Mouse (Mus musculus): ENCODE measurements around the gene Hist1h3a. TPM values are rescaled to one million over a fixed set of nuclear protein-coding genes. Genes with fewer than 3 reads are reported as not detected.

Hist1h3a gene
- total RNA-seq, 2 experiments from 2014 or later = 9.9 to 14.4 TPM

DNA sequence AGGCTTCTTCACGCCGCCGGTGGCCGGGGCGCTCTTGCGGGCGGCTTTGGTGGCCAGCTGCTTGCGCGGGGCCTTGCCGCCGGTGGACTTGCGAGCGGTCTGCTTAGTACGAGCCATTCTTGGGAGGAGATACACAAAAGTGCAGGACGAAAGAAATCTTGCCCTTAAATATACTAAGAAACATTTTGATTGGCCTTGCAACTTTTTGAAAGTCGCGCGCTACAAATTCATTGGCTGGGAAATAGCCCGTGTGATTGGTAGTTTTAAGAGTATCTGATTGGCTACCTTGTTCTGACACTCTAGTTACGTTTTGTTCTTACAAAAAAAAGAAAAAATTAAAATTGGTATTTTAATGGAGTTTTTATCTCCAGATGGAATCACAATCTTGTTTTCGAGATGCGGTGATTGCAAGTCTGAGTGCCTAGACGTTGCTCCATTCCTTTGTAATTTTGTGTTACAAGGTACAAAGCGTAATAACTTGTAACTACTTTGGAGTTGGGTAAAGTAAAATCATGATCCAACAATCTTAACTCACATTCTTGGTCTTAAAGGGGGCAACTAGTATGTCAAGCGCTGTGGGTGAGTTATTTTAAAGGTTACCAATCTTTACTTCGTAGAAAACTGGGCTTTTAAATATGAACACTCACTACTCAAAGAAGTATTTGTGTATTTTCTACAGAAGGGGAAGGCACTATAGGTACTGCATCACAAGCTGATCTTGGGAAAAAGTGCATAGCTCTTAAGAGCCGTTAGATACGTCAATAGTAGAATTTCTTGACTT lies 16.6 kb downstream of the Hist1h3a start, which contains the start of gene Hist1h3c:
Gene Hist1h3c, minus strand, starts transcription at position 222 of the 781 bp plus-strand sequence.
- intact Hi-C loops (cut with DNase I) = loop anchor here (5.0 kb wide), 1 partner anchor 163 kb away; the partner anchor contains the start of gene Hist1h4d
- peak; percentile 69 to 75 for DNase-seq

DNA sequence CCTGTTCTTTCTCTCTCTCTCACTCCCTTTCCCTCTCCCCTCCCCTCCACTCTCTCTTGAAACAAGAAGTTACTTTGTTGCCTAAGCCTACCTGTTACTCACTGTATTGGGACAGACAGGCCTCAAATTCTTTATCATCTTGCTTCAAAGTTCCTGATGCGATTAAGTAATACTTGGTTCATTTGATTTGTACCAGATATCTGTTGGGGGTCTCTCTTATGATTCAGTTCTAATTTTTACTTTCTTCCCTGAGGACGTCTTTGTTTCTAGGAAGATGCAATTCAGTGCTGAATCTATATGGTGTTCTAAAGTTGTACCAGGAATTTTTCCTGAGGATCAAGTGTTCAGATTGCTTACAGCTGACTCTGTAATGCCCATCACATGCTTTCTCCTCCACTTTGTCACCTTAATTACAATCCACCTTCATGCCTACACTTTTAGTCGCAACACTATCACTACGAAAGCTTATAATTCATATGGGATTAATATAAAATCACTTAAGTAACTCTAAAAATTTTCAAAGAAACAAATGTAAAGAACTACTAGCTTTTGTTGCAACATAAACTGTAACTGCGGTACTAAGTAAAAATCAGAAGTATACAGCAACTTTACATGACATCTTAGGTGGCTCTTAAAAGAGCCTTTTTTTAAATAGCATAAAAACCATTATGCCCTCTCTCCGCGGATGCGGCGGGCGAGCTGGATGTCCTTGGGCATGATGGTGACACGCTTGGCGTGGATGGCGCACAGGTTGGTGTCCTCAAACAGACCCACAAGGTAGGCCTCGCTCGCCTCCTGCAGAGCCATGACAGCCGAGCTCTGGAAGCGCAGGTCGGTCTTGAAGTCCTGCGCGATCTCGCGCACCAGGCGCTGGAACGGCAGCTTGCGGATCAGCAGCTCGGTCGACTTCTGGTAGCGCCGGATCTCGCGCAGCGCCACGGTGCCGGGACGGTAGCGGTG lies 17.5 kb downstream of the Hist1h3a start:
- intact Hi-C loops (cut with DNase I) = loop anchor here (5.0 kb wide), 1 partner anchor 162 kb away; the partner anchor contains the start of gene Hist1h4d
- no peak for DNase-seq

GRCm38 (mm10) chr13:23743963-23744362 lies 18.2 kb downstream of the Hist1h3a start:
- no peak for DNase-seq
- intact Hi-C loops (cut with DNase I) = no loop called here

DNA sequence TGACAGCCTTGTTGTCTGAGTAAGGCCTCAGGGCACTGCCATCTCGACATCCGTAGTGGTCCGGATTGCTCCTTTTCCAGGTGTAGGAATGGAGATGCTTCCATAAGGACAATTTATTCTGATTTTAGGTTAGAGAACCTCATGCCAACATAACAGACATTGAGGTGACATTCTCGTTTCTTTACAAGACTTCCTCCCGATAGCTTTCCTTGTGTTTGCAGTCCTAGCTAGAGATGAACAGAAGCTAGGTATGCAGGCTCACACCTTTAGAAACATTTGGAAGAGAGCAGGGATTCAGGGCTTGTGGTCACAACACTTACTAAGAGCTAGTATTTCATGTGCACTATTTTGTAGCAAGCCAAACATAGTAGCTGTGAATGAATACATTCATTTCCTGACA lies 19.0 kb downstream of the Hist1h3a start:
- intact Hi-C loops (cut with DNase I) = no loop called here
- no peak for DNase-seq

DNA sequence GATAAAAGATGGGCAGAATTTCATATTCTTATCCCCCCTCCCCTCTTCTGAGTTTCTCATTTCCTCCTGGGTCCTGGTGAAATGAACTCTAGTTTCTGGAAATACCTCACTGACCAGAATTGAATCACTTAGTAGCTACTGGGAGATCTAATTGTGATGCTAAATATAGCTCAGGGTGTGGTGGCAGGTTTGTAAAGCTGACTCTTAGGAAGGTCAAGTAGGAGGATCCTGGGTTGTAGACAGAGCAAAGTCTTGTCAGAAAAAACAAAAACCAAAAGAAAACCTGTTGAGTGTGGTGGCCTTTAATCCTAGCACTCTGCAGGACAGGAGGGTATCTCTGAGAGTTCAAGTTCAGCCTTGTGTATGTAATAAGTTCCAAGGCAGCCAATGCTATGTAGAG lies 20.2 kb downstream of the Hist1h3a start:
- no peak for DNase-seq
- intact Hi-C loops (cut with DNase I) = no loop called here

DNA sequence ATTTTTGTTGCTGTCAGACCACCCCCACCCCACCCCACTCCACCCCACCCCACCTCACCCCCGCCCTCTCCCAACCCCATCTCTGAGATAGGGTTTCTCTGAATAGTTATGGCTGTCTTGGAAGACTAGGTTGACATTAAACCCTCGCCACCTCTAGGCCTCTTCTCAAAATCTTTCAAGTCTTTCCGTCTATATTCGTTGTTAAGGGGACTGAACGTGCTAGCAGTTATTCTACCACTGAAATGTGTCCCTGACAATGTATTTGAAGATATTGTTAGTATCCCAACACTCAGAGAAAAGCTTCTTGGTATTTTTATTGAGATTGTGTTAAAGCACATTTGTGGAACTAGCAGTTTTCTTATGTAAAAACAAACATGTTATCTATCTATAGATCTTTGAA lies 21.3 kb downstream of the Hist1h3a start:
- no peak for DNase-seq
- intact Hi-C loops (cut with DNase I) = no loop called here

DNA sequence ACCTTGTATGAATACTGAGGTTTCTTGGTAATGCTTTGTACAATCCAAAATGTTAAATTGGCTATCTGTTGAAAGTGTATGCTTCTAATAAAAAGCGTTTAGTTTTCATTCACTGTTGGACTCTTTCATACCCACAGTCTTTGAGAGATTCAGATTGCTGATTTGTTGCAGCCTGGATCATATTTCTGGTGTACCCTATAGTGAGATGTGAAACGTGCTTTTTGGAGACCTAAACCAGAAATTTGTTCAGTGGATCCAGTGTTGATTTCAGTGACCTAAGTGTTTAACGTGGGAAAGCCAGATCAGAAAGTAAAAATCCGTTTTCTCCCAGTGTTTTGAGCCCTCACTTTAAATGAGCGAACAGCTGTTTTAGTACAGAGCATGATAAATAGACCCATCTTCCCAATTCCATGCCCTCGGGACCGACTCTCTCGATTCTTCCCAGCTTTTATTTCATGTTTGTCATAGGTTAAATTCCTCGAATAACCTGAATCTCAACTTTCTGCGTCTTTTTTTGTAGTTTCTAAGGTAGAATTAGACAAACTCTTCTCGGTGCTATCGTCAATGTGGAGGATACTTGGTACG lies 21.8 kb downstream of the Hist1h3a start:
- intact Hi-C loops (cut with DNase I) = no loop called here
- DNase-seq = no peak

GRCm38 (mm10) chr13:23739922-23740252 lies 22.3 kb downstream of the Hist1h3a start:
- DNase-seq = no peak
- intact Hi-C loops (cut with DNase I) = loop anchor here (10.0 kb wide), 1 partner anchor 115 kb away; the partner anchor contains the start of genes Hist1h1e and Hist1h2be

DNA sequence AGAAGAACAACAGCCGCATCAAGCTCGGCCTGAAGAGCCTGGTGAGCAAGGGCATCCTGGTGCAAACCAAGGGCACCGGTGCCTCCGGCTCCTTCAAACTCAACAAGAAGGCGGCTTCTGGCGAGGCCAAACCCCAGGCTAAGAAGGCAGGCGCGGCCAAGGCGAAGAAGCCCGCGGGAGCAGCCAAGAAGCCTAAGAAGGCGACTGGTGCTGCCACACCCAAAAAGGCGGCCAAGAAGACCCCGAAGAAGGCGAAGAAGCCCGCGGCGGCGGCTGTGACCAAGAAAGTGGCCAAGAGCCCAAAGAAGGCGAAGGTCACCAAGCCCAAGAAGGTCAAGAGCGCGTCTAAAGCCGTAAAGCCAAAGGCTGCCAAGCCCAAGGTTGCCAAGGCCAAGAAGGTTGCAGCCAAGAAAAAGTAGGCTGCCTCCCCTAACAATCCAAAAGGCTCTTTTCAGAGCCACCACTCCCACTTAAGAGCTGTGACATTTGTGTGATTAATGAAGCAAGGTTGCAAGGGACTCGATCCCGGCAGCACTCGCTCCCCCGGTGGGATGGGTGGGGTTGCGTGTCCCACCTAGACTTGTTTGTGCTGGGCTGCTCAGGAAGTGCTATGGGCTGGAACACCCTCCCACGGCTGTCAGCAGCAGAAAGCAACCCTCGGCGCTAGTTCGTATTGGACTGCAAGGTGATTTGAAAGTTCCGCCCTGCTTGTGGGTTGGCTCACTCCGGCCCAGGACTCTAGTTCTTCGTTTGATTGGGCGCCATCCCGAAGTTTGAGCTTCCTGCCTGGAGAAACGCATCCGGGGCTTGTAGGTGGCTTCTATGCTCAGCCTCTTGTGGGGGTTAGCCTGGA lies 22.9 kb downstream of the Hist1h3a start:
- peak; percentile 86 to 91 for DNase-seq
- intact Hi-C loops (cut with DNase I) = loop anchor here (10.0 kb wide), 1 partner anchor 114 kb away; the partner anchor contains the start of genes Hist1h1e and Hist1h2be

DNA sequence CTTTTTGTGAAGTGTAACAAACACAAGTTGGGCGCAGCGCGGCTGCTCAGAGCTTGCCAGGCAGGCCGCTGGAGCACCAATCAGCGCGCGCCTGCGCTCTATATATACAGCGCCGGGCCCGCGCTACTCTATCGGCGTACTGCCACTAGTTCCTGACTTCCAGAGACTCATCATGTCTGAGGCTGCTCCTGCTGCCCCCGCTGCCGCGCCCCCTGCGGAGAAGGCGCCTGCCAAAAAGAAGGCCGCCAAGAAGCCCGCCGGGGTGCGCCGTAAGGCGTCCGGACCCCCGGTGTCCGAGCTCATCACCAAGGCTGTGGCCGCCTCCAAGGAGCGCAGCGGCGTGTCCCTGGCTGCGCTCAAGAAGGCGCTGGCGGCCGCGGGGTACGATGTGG lies 23.5 kb downstream of the Hist1h3a start, which contains the start of gene Hist1h1c:
Gene Hist1h1c, plus strand, starts transcription at position 132 of the 392 bp plus-strand sequence.
- DNase-seq = peak; percentile 82 to 86
- intact Hi-C loops (cut with DNase I) = loop anchor here (10.0 kb wide), 1 partner anchor 114 kb away; the partner anchor contains the start of genes Hist1h1e and Hist1h2be

DNA sequence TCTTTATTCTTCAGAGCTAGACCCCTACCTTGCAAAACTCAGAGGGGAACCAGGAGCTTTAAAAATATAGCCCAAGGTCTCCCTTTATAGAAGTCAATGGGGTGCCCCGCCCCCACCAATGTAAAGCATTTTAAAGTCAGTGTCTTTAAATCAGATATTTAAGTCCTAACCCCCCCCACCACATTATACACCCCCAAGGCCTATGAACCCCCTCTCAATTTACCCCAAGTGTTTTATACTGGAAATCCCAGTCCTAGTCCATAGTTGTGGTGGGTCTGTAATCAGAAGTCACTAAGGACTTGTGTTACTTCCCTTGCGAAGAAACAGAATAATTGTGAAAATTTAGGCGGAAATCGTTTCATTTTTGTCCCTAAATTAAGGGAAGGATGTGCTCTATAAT lies 24.1 kb downstream of the Hist1h3a start:
- intact Hi-C loops (cut with DNase I) = loop anchor here (10.0 kb wide), 1 partner anchor 113 kb away; the partner anchor contains the start of genes Hist1h1e and Hist1h2be
- no peak for DNase-seq

DNA sequence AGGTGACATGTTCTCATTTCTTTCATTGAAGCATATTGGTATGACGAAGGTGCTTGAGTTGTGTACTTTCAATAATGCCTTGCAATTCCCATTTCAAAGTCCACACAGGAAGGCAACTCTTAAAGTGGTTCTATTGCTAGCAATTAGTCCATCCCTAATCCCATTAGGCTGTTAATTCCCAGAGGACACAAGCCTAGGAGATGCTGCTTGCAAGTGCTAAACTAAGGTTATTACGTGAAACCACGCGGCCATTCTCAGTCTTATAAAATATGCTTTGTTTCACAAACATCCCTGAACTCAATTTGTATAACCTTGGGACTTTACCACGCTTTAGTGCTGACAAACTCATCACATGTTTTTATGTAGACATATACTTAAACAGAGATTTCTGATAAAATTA lies 25.1 kb downstream of the Hist1h3a start:
- DNase-seq = no peak
- intact Hi-C loops (cut with DNase I) = loop anchor here (10.0 kb wide), 1 partner anchor 112 kb away; the partner anchor contains the start of genes Hist1h1e and Hist1h2be

DNA sequence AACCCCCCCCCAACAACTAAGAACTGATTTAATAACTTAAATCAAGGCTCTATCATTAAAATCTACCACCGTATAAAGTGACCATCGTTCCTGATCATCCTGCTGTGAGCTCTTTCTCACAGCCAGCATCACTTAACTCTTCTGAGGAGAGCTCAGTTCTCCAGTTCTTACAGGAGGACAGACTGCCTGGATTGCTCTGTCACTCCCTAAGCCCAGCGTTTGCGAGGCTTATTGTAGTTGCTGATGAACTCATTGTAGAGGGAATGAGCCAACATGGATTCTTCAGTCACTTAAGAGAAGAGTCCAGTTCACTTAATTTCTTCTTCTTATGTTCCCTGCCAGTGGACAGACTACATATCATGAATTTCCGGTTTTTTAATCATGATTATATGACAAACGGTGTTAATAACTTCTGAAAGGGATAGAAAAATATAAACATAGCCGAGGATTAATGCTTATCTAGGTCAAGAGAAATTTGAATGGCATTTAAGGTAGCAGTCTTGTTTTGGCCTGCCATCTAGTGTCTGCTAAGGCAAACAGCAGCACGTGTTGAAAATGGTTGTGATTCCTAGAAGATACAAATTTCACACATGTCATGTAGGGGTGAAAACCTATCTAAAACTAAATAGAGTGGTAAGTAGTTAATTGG lies 29.9 kb downstream of the Hist1h3a start:
- intact Hi-C loops (cut with DNase I) = loop anchor here (1.0 to 10.0 kb wide), 2 partner anchors 31 to 107 kb away; partner anchors contain the start of genes Hist1h1e and Hist1h2be
- DNase-seq = no peak

DNA sequence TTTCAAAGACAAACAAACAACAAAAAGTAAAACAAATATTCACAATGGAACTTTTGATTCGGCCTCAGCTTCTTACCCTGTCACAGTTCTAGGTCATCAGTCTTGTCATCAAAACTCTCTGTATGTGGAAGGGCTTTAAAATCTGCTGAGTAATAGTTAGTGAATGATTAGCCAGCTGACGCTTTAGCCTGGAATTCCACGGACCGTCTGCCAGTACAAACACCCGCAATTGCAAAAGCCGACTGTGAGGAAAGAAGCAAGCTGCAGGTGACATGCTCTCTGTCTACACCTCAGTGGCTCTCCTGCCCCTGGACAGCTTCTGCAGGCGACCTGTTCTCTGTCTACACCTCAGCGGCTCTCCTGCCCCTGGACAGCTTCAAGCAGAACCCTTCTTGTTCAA lies 31.7 kb downstream of the Hist1h3a start:
- intact Hi-C loops (cut with DNase I) = loop anchor here (10.0 kb wide), 1 partner anchor 106 kb away; the partner anchor contains the start of genes Hist1h1e and Hist1h2be
- no peak for DNase-seq

GRCm38 (mm10) chr13:23729706-23730105 lies 32.5 kb downstream of the Hist1h3a start:
- intact Hi-C loops (cut with DNase I) = loop anchor here (10.0 kb wide), 1 partner anchor 105 kb away; the partner anchor contains the start of genes Hist1h1e and Hist1h2be
- DNase-seq = no peak

GRCm38 (mm10) chr13:23729192-23729525 lies 33.0 kb downstream of the Hist1h3a start:
- no peak for DNase-seq
- intact Hi-C loops (cut with DNase I) = no loop called here

DNA sequence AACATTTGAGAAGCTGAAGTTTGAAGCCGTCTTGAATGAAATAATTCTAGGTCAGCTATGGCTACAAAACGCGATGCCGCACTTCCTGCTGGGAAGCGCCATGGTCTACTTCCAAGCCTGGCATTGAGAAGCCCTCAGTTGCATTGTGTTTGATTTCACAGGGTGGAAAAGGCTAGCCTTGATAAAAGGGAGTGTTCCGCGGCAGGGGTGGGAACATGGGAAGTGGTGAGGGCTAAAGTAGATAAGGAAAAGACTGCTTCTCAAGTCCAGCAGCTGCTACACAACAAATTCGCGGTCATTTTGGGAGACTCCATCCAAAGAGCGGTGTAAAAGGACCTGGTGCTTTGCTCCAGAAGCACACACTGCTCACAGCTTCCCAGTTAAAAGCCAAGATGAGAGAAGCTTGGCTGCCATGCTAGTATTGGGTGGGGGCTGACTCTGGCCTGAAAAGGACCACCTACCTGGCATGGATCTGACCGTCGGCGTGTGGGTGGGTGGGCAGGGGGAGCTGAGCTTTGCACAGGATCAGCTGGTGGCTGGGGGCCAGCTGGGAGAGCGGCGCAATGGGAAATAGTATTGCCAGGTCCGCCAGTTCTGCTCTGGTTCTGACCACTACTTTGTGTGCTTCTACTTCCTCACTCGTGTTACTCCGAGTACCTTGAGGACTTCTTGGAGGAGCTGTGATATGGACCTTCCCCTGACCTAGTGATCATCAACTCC lies 33.6 kb downstream of the Hist1h3a start:
- intact Hi-C loops (cut with DNase I) = no loop called here
- no peak for DNase-seq

DNA sequence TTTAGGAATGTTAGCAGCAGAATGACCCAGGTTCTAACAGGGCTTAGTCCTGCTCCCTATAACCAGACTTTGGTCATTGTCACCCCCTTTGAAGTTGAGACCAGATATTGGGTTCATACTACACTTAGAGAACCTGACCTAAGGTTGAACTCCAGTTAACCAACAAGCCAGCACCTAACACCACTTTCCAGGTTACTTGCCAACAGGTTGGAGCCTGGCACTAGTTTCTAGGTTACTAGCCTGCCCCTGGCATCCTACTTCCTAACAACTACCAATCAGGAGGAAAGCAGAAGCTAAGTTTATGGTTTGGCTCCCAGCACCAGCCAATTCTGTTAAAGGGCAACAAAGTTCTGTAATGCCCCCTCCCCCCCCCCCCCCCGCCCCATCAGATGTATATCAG lies 37.0 kb downstream of the Hist1h3a start:
- intact Hi-C loops (cut with DNase I) = no loop called here
- DNase-seq = no peak
